In the genomic region with DNA sequence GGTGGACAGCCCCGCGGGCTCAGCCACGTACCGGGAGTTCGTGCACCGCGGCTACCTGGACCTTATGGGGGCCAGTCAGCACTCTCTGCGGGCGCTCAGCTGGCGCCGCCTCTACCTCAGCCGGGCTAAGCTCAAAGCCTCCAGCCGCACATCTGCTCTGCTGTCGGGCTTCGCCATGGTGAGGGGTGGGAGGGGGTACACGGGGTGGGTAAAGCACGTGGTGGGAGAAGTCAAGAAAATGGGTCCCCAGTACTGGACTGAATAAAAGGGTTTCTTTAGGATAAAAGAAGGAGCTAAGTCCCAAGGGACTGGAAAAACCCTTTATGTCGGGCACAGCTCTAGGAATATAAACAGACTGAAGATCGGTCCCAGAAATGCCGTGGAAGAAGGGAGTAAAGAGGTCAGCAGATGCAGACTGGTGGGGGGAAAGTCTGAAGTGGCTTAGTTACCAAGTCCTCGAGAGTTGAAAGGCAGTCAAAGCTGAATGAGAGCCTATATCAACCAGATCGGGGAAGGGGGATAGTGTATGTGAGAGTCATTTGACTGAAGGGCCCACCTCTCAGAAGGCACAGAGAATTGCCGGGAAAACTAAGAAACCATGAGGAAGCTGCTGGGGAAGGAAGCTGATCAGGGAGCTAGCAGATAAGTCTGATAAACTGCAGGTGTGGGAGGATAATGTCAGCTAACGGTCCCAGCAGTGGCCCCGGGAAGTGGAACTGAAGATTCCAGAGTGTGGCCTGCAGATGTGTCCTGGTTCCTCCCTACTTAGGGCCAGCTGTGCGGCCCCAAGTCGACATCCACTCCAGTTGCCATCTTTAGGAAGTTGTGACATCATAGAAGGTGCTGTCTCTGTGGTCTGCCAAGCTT, we compare ENCODE assay signal across 8 mouse cellular contexts. TPM values are rescaled to one million over a fixed set of nuclear protein-coding genes. Genes with fewer than 3 reads are reported as not detected.
DNase-seq lines count a peak whose midpoint lies in the region; ATAC-seq and TF ChIP-seq lines count a peak whose summit lies in the region.

No protein-coding gene starts in this region.

- no peak for TF ChIP-seq EP300 in stomach, postnatal 0 days (optimal IDR thresholded peaks at IDR 0.05)

- H3K27me3 ChIP-seq in liver, embryonic 12.5 days (replicated peaks) = no peaks in the 10 kb centered on the region
- H3K27me3 ChIP-seq in stomach, postnatal 0 days (ENCODE audit: control insufficient read depth, insufficient read depth, low read length) = no peaks in the 10 kb centered on the region

- intact Hi-C loops in left cerebral cortex, adult 2 months (cut with DNase I) = no loop called here
- intact Hi-C loops in left cerebral cortex, postnatal 14 days (cut with DNase I) = no loop called here
- intact Hi-C loops in gastrocnemius, postnatal 14 days (cut with DNase I; ENCODE audit: low total_unique reads) = no loop called here

- H3K9ac ChIP-seq in liver, embryonic 12.5 days = peak overlapping the region; percentile 81
- peak overlapping the region; percentile 95 for H3K9ac ChIP-seq in stomach, postnatal 0 days (ENCODE audit: low read length)

- H3K4me3 ChIP-seq in left cerebral cortex, adult 2 months = peak overlapping the region; percentile 75
- H3K4me3 ChIP-seq in liver, embryonic 12.5 days = peak overlapping the region; percentile 67
- H3K4me3 ChIP-seq in stomach, postnatal 0 days (ENCODE audit: low read depth, low read length) = peak overlapping the region; percentile 74

- H3K27ac ChIP-seq in left cerebral cortex, adult 2 months = peak overlapping the region; percentile 95
- peak overlapping the region; percentile 83 for H3K27ac ChIP-seq in liver, embryonic 12.5 days
- H3K27ac ChIP-seq in stomach, postnatal 0 days (replicated peaks) = peak overlapping the region; percentile 91

- H3K4me1 ChIP-seq in liver, embryonic 12.5 days = peaks cover 89% of the 10 kb centered on the region
- peaks cover 4% of the 10 kb centered on the region; the same call in 1 of the 2 replicates for H3K4me1 ChIP-seq in stomach, postnatal 0 days (replicated peaks; ENCODE audit: control insufficient read depth, insufficient read depth)

- no peaks in the 10 kb centered on the region for H3K9me3 ChIP-seq in liver, embryonic 12.5 days (replicated peaks)
- H3K9me3 ChIP-seq in stomach, postnatal 0 days (ENCODE audit: control insufficient read depth, low read length) = no peaks in the 10 kb centered on the region

- 1% methylated on average over 27 of the region's 27 CpGs for WGBS in liver, embryonic 12.5 days (ENCODE audit: insufficient replicate concordance)
- whole genome bisulfite sequencing in stomach, postnatal 0 days = 3% methylated on average over 27 of the region's 27 CpGs

- H3K4me2 ChIP-seq in liver, embryonic 12.5 days = peak overlapping the region; percentile 86
- H3K4me2 ChIP-seq in stomach, postnatal 0 days (replicated peaks; ENCODE audit: low read depth) = peak overlapping the region; percentile 86

- ATAC-seq in activated CD4-positive, CD25-positive, alpha-beta regulatory T cell, adult 4 months = peak; percentile 9
- ATAC-seq in granulocyte monocyte progenitor cell, adult 5-6 weeks (replicated peaks; ENCODE audit: poor library complexity, severe bottlenecking) = peak; percentile 31
- ATAC-seq in liver, embryonic 12.5 days = no peak
- peak; percentile 16; the same call in 1 of the 2 replicates for ATAC-seq in stomach, postnatal 0 days (ENCODE audit: low FRiP score, low TSS enrichment)

- H3K36me3 ChIP-seq in liver, embryonic 12.5 days = peaks cover 29% of the 10 kb centered on the region
- peaks cover 3% of the 10 kb centered on the region; the same call in 1 of the 2 replicates for H3K36me3 ChIP-seq in stomach, postnatal 0 days (ENCODE audit: control insufficient read depth, insufficient read depth, low read length)

- TF ChIP-seq CTCF in left cerebral cortex, adult 2 months (IDR thresholded peaks at IDR 0.05) = no peak
- no peak for TF ChIP-seq CTCF in stomach, postnatal 0 days (IDR thresholded peaks at IDR 0.05; ENCODE audit: low read depth)

- no peak for DNase-seq in left cerebral cortex, adult 2 months (ENCODE audit: extremely low spot score in 1 of 2, low spot score in 2 of 2)
- DNase-seq in left cerebral cortex, postnatal 14 days (ENCODE audit: low spot score in 2 of 2) = no peak
- no peak for DNase-seq in stomach, postnatal 0 days (ENCODE audit: low spot score)
- DNase-seq in right cerebral cortex, postnatal 14 days = no peak
- no peak for DNase-seq in gastrocnemius, postnatal 14 days

RNA-seq across cellular contexts. Expression of gene Orai3, which starts 0.7 kb away (rescaled TPM):
- 10 to 100 TPM; 19.8 to 21.8 TPM for total RNA-seq in left cerebral cortex, adult 2 months (2021)
- 10 to 100 TPM; 19.8 to 22.5 TPM for total RNA-seq in left cerebral cortex, postnatal 14 days (2021)
- polyA plus RNA-seq in activated CD4-positive, CD25-positive, alpha-beta regulatory T cell, adult 4 months (2017; shearing (Covaris generic)) = 10 to 100 TPM; 11.3 to 12.2 TPM
- total RNA-seq in granulocyte monocyte progenitor cell, adult 5-6 weeks (2014; fragmentation: Nextera tagmentation) = 36.8 and 41.2 TPM in 2 replicates
- 22.7 and 22.8 TPM in 2 replicates for total RNA-seq in granulocyte monocyte progenitor cell, adult 5-6 weeks (2017)
- polyA plus RNA-seq in liver, embryonic 12.5 days (2016; fragmentation: Nextera tagmentation; extraction: Ambion mirVana) = 14.8 and 15.0 TPM in 2 replicates
- polyA plus RNA-seq in stomach, postnatal 0 days (2015; fragmentation: Nextera tagmentation; extraction: Ambion mirVana) = 18.6 and 20.0 TPM in 2 replicates
- total RNA-seq in gastrocnemius, postnatal 14 days (2021) = 1 to 10 TPM; 8.1 to 9.2 TPM

RNA-seq across cellular contexts. Expression of gene Setd1a, which starts 6.2 kb away (rescaled TPM):
- 10 to 100 TPM; 48.8 to 55.2 TPM for total RNA-seq in left cerebral cortex, adult 2 months (2021)
- total RNA-seq in left cerebral cortex, postnatal 14 days (2021) = 10 to 100 TPM; 43.3 to 44.9 TPM
- polyA plus RNA-seq in activated CD4-positive, CD25-positive, alpha-beta regulatory T cell, adult 4 months (2017; shearing (Covaris generic)) = 1 to 10 TPM; 6.3 to 7.4 TPM
- 59.6 and 105 TPM in 2 replicates for total RNA-seq in granulocyte monocyte progenitor cell, adult 5-6 weeks (2014; fragmentation: Nextera tagmentation)
- total RNA-seq in granulocyte monocyte progenitor cell, adult 5-6 weeks (2017) = 11.9 and 12.4 TPM in 2 replicates
- polyA plus RNA-seq in liver, embryonic 12.5 days (2016; fragmentation: Nextera tagmentation; extraction: Ambion mirVana) = 13.1 and 13.7 TPM in 2 replicates
- 6.9 and 8.0 TPM in 2 replicates for polyA plus RNA-seq in stomach, postnatal 0 days (2015; fragmentation: Nextera tagmentation; extraction: Ambion mirVana)
- total RNA-seq in gastrocnemius, postnatal 14 days (2021) = 10 to 100 TPM; 15.6 to 17.4 TPM

RNA-seq across cellular contexts. Expression of gene Gm49388, which starts 15.1 kb away (rescaled TPM):
- total RNA-seq in left cerebral cortex, adult 2 months (2021) = 1 to 10 TPM; 4.2 to 4.3 TPM
- 1 to 10 TPM; 1.7 TPM for total RNA-seq in left cerebral cortex, postnatal 14 days (2021)
- not detected for polyA plus RNA-seq in activated CD4-positive, CD25-positive, alpha-beta regulatory T cell, adult 4 months (2017; shearing (Covaris generic))
- not detected in 2 replicates for total RNA-seq in granulocyte monocyte progenitor cell, adult 5-6 weeks (2014; fragmentation: Nextera tagmentation)
- 1.2 TPM in 1 of 2 replicates, not detected in the other for total RNA-seq in granulocyte monocyte progenitor cell, adult 5-6 weeks (2017)
- not detected in 2 replicates for polyA plus RNA-seq in liver, embryonic 12.5 days (2016; fragmentation: Nextera tagmentation; extraction: Ambion mirVana)
- polyA plus RNA-seq in stomach, postnatal 0 days (2015; fragmentation: Nextera tagmentation; extraction: Ambion mirVana) = not detected in 2 replicates
- 1 to 10 TPM in 1 of 2 experiments, under 1 TPM in 1; 0.88 to 1.8 TPM for total RNA-seq in gastrocnemius, postnatal 14 days (2021)

RNA-seq across cellular contexts. Expression of gene Fbxl19, which starts 25.9 kb away (rescaled TPM):
- 10 to 100 TPM; 72.4 to 81.5 TPM for total RNA-seq in left cerebral cortex, adult 2 months (2021)
- total RNA-seq in left cerebral cortex, postnatal 14 days (2021) = 10 to 100 TPM; 89.1 to 89.8 TPM
- under 1 TPM; 0.36 to 0.83 TPM for polyA plus RNA-seq in activated CD4-positive, CD25-positive, alpha-beta regulatory T cell, adult 4 months (2017; shearing (Covaris generic))
- 11.1 and 11.7 TPM in 2 replicates for total RNA-seq in granulocyte monocyte progenitor cell, adult 5-6 weeks (2014; fragmentation: Nextera tagmentation)
- total RNA-seq in granulocyte monocyte progenitor cell, adult 5-6 weeks (2017) = 13.8 and 17.7 TPM in 2 replicates
- polyA plus RNA-seq in liver, embryonic 12.5 days (2016; fragmentation: Nextera tagmentation; extraction: Ambion mirVana) = 3.7 TPM in 2 replicates
- 1.1 and 1.9 TPM in 2 replicates for polyA plus RNA-seq in stomach, postnatal 0 days (2015; fragmentation: Nextera tagmentation; extraction: Ambion mirVana)
- 1 to 10 TPM; 2.4 to 3.1 TPM for total RNA-seq in gastrocnemius, postnatal 14 days (2021)

RNA-seq across cellular contexts. Expression of gene Hsd3b7, which starts 30.1 kb away (rescaled TPM):
- 1 to 10 TPM; 4.2 to 4.5 TPM for total RNA-seq in left cerebral cortex, adult 2 months (2021)
- total RNA-seq in left cerebral cortex, postnatal 14 days (2021) = 1 to 10 TPM; 4.8 to 6.0 TPM
- 1 to 10 TPM; 5.2 to 5.7 TPM for polyA plus RNA-seq in activated CD4-positive, CD25-positive, alpha-beta regulatory T cell, adult 4 months (2017; shearing (Covaris generic))
- 27.6 and 29.6 TPM in 2 replicates for total RNA-seq in granulocyte monocyte progenitor cell, adult 5-6 weeks (2014; fragmentation: Nextera tagmentation)
- total RNA-seq in granulocyte monocyte progenitor cell, adult 5-6 weeks (2017) = 19.1 and 31.6 TPM in 2 replicates
- polyA plus RNA-seq in liver, embryonic 12.5 days (2016; fragmentation: Nextera tagmentation; extraction: Ambion mirVana) = 28.0 and 29.8 TPM in 2 replicates
- polyA plus RNA-seq in stomach, postnatal 0 days (2015; fragmentation: Nextera tagmentation; extraction: Ambion mirVana) = 31.7 and 32.3 TPM in 2 replicates
- total RNA-seq in gastrocnemius, postnatal 14 days (2021) = 1 to 10 TPM; 6.9 to 8.1 TPM
